Mouse (Mus musculus): ENCODE data around the gene Arfgap2.

GRCm38 (mm10) chr2:91281366-91281765, 16.6 kb downstream of the Arfgap2 start:
- TF ChIP-seq CTCF (IDR thresholded peaks at IDR 0.05; ENCODE audit: low read depth) (no peak), EP300 (IDR thresholded peaks at IDR 0.05; ENCODE audit: low read depth) (no peak)
